Mouse (Mus musculus): ENCODE results near the gene 6820408C15Rik.

- no peak for TF ChIP-seq HCFC1 (IDR thresholded peaks at IDR 0.05; ENCODE audit: borderline replicate concordance, insufficient read depth, low read length)
- no peak for TF ChIP-seq ZNF384 (IDR thresholded peaks at IDR 0.05; ENCODE audit: low read depth, low read length)
- TF ChIP-seq CHD2 (IDR thresholded peaks at IDR 0.05; ENCODE audit: low read depth, low read length) = no peak
- no peak for TF ChIP-seq MAFK (IDR thresholded peaks at IDR 0.05; ENCODE audit: insufficient read depth, low read depth, low read length)
Observed at GRCm38 (mm10) chr2:152427493-152427892, 12.1 kb downstream of the 6820408C15Rik start.

All from ES-E14 (cell line).